Mouse (Mus musculus) limb, embryonic 11.5 days (tissue): ENCODE results near the gene Gm45521. TPM values are rescaled to one million over a fixed set of nuclear protein-coding genes. Genes with fewer than 3 reads are reported as not detected.

ENCODE experiments used
- ATAC-seq: fragments of 200-750 bp; cut with Nextera tagmentation; 2 replicates; pipeline ENCODE4 v1.8.0; 2017; ENCODE audit warnings: low read depth; ENCODE audit not compliant: insufficient number of reproducible peaks, low FRiP score, low TSS enrichment
- DNase-seq: peaks from one replicate; pipeline ENCODE4 v3.0.0-alpha.2; 2015; ENCODE audit warnings: low spot score
- H3K27ac ChIP-seq: fragments of 300-500 bp; sonication (generic); replicated peaks from 2 replicates; pipeline ENCODE4 v1.5.1; 2014; ENCODE audit warnings: low read depth, mild to moderate bottlenecking, low read length
- H3K27me3 ChIP-seq: fragments of 300-500 bp; sonication (generic); 2 replicates; pipeline ENCODE4 v1.6.1; 2014; ENCODE audit warnings: mild to moderate bottlenecking, low read length, mixed read lengths; ENCODE audit not compliant: control insufficient read depth, insufficient read depth
- H3K36me3 ChIP-seq: fragments of 300-500 bp; sonication (generic); 2 replicates; pipeline ENCODE4 v1.6.1; 2014; ENCODE audit warnings: mild to moderate bottlenecking, low read length, moderate library complexity, mixed read lengths; ENCODE audit not compliant: control insufficient read depth, insufficient read depth
- H3K4me1 ChIP-seq: fragments of 300-500 bp; sonication (generic); 2 replicates; pipeline ENCODE4 v1.6.1; 2014; ENCODE audit warnings: low read length, mixed read lengths; ENCODE audit not compliant: control insufficient read depth, insufficient read depth
- H3K4me2 ChIP-seq: fragments of 300-500 bp; sonication (generic); 2 replicates; pipeline ENCODE4 v1.6.1; 2014; ENCODE audit warnings: low read depth, mild to moderate bottlenecking, moderate library complexity; ENCODE audit not compliant: severe bottlenecking
- H3K4me3 ChIP-seq: fragments of 300-500 bp; sonication (generic); 2 replicates; pipeline ENCODE4 v1.5.1; 2014; ENCODE audit warnings: low read depth, low read length
- H3K9ac ChIP-seq: fragments of 300-500 bp; sonication (generic); 2 replicates; pipeline ENCODE4 v1.6.1; 2014; ENCODE audit warnings: mild to moderate bottlenecking, low read length
- H3K9me3 ChIP-seq: fragments of 300-500 bp; sonication (generic); 2 replicates; pipeline ENCODE4 v1.6.1; 2016; ENCODE audit warnings: low read length; ENCODE audit not compliant: control insufficient read depth
- WGBS: fragments of 180-500 bp; shearing (Covaris S2); extraction: QIAGEN DNeasy Blood & Tissue Kit; methylation state at CpG from one replicate; pipeline ENCODE4 v1.1.7; 2014; 5-methylcytosine and 5-hydroxymethylcytosine counted together
- polyA plus RNA-seq: library from polyadenylated mRNA; unstranded; fragments of >200 nt; fragmentation: Nextera tagmentation; extraction: Ambion mirVana; gene quantifications from 2 replicates; pipeline ENCODE4 v1.2.1, GENCODE M21; 2014

The Gm45521 gene
- 0.31 TPM in 1 of 2 replicates, not detected in the other for polyA plus RNA-seq

GRCm38 (mm10) chr14:7957049-7957448, at the start of gene Gm45521:
Gene Gm45521 (plus strand): TSS chr14:7957288.
- Histone ChIP-seq H3K27me3 (no peaks in the 10 kb centered on the region), H3K9me3 (no peaks in the 10 kb centered on the region), H3K27ac (no peak within 1 kb of the TSS), H3K9ac (0 out of 2 replicates have a peak within 1 kb of the TSS, but pooled peaks have one; percentile 12), H3K4me1 (0 out of 2 replicates have a peak, but pooled peaks cover 9% of the 10 kb centered on the region), H3K4me2 (no peak within 1 kb of the TSS), H3K36me3 (no peaks in the 10 kb centered on the region), H3K4me3 (no peak within 1 kb of the TSS)
- WGBS, result 54% methylated on average over 9 of the region's 9 CpGs
- DNase-seq (no peak), ATAC-seq (no peak)

GRCm38 (mm10) chr14:7909472-7909871, 47.6 kb upstream of the Gm45521 start:
- ATAC-seq, result no peak

GRCm38 (mm10) chr14:7913842-7914241, 43.2 kb upstream of the Gm45521 start:
- ATAC-seq, result no peak; the same call in 1 of the 2 replicates
- Histone ChIP-seq H3K9me3 (no peaks in the 10 kb centered on the region), H3K36me3 (peaks cover 23% of the 10 kb centered on the region), H3K4me1 (peaks cover 12% of the 10 kb centered on the region), H3K4me2 (no peak overlapping the region), H3K9ac (no peak overlapping the region), H3K4me3 (no peak overlapping the region), H3K27me3 (no peaks in the 10 kb centered on the region), H3K27ac (no peak overlapping the region)
- DNase-seq, result no peak
- 38% methylated on average over 7 of the region's 7 CpGs for WGBS

More at GRCm38 (mm10) chr14:7909472-7909871, 47.6 kb upstream of the Gm45521 start:
- Histone ChIP-seq H3K4me3 (no peak overlapping the region), H3K4me2 (no peak overlapping the region), H3K36me3 (peaks cover 12% of the 10 kb centered on the region), H3K27me3 (no peaks in the 10 kb centered on the region), H3K9me3 (no peaks in the 10 kb centered on the region), H3K4me1 (peaks cover 12% of the 10 kb centered on the region), H3K9ac (no peak overlapping the region), H3K27ac (no peak overlapping the region)
- WGBS, result 73% methylated on average over 10 of the region's 10 CpGs
- DNase-seq, result no peak

GRCm38 (mm10) chr14:7914461-7914860, 42.6 kb upstream of the Gm45521 start:
- no peak overlapping the region for H3K4me2 ChIP-seq
- ATAC-seq, result no peak
- no peak for DNase-seq
- H3K36me3 ChIP-seq, result peaks cover 27% of the 10 kb centered on the region
- no peak overlapping the region for H3K27ac ChIP-seq
- H3K4me3 ChIP-seq, result no peak overlapping the region
- peaks cover 12% of the 10 kb centered on the region for H3K4me1 ChIP-seq
- H3K9ac ChIP-seq, result no peak overlapping the region
- WGBS, result 20% methylated on average over 4 of the region's 4 CpGs
- H3K9me3 ChIP-seq, result no peaks in the 10 kb centered on the region
- no peaks in the 10 kb centered on the region for H3K27me3 ChIP-seq

GRCm38 (mm10) chr14:7918150-7918991, 38.7 kb upstream of the Gm45521 start:
- H3K4me3 ChIP-seq, result no peak overlapping the region
- no peak for DNase-seq
- WGBS, result 79% methylated on average over 6 of the region's 6 CpGs
- no peak overlapping the region for H3K27ac ChIP-seq
- ATAC-seq, result no peak
- H3K4me2 ChIP-seq, result no peak overlapping the region
- no peaks in the 10 kb centered on the region for H3K27me3 ChIP-seq
- no peak overlapping the region for H3K9ac ChIP-seq
- H3K4me1 ChIP-seq, result peaks cover 6% of the 10 kb centered on the region
- peaks cover 34% of the 10 kb centered on the region for H3K36me3 ChIP-seq
- no peaks in the 10 kb centered on the region for H3K9me3 ChIP-seq

GRCm38 (mm10) chr14:7919309-7919708, 37.8 kb upstream of the Gm45521 start:
- no peak overlapping the region for H3K4me2 ChIP-seq
- H3K9me3 ChIP-seq, result no peaks in the 10 kb centered on the region
- H3K27me3 ChIP-seq, result no peaks in the 10 kb centered on the region
- H3K36me3 ChIP-seq, result peaks cover 35% of the 10 kb centered on the region
- DNase-seq (no peak), ATAC-seq (no peak)
- 89% methylated on average over 5 of the region's 5 CpGs for WGBS
- no peaks in the 10 kb centered on the region for H3K4me1 ChIP-seq
- no peak overlapping the region for H3K4me3 ChIP-seq
- no peak overlapping the region for H3K27ac ChIP-seq
- no peak overlapping the region for H3K9ac ChIP-seq

GRCm38 (mm10) chr14:7919921-7920320, 37.2 kb upstream of the Gm45521 start:
- no peak for ATAC-seq
- Histone ChIP-seq H3K36me3 (peaks cover 35% of the 10 kb centered on the region), H3K27me3 (no peaks in the 10 kb centered on the region), H3K4me1 (no peaks in the 10 kb centered on the region), H3K4me2 (no peak overlapping the region), H3K27ac (no peak overlapping the region), H3K4me3 (no peak overlapping the region), H3K9me3 (no peaks in the 10 kb centered on the region), H3K9ac (no peak overlapping the region)
- DNase-seq, result no peak
- 84% methylated on average over 4 of the region's 4 CpGs for WGBS

GRCm38 (mm10) chr14:7921459-7921858, 35.6 kb upstream of the Gm45521 start:
- no peaks in the 10 kb centered on the region for H3K4me1 ChIP-seq
- no peak overlapping the region for H3K4me2 ChIP-seq
- no peak overlapping the region for H3K9ac ChIP-seq
- DNase-seq (no peak), ATAC-seq (no peak)
- WGBS, result 88% methylated on average over 5 of the region's 5 CpGs
- H3K36me3 ChIP-seq, result peaks cover 28% of the 10 kb centered on the region
- no peak overlapping the region for H3K27ac ChIP-seq
- H3K9me3 ChIP-seq, result no peaks in the 10 kb centered on the region
- H3K27me3 ChIP-seq, result no peaks in the 10 kb centered on the region
- no peak overlapping the region for H3K4me3 ChIP-seq
